Mouse (Mus musculus) embryo, embryonic 10.5 days (tissue): ENCODE data around the gene Chrm4.

Source experiments
- DNase-seq: peaks from one replicate; pipeline ENCODE4 v3.0.0-alpha.2; 2015; ENCODE audit warnings: low spot score

The Chrm4 gene

GRCm38 (mm10) chr2:91944170-91944950, 17.3 kb downstream of the Chrm4 start:
- peak; percentile 85 for DNase-seq

GRCm38 (mm10) chr2:91945483-91945882, 18.4 kb downstream of the Chrm4 start, which contains the start of gene Gm9821:
Gene Gm9821, plus strand, starts transcription at chr2:91945703.
- no peak for DNase-seq

GRCm38 (mm10) chr2:91946836-91947235, 19.8 kb downstream of the Chrm4 start:
- no peak for DNase-seq

GRCm38 (mm10) chr2:91947397-91948150, 20.5 kb downstream of the Chrm4 start:
- DNase-seq, result no peak

GRCm38 (mm10) chr2:91948151-91948509, 21.1 kb downstream of the Chrm4 start:
- no peak for DNase-seq

- no peak for DNase-seq
These were observed 21.8 kb downstream of the Chrm4 start for GRCm38 (mm10) chr2:91948792-91949241.

GRCm38 (mm10) chr2:91949411-91950274, 22.6 kb downstream of the Chrm4 start:
- DNase-seq, result no peak

GRCm38 (mm10) chr2:91950275-91951085, 23.4 kb downstream of the Chrm4 start:
- DNase-seq, result no peak

GRCm38 (mm10) chr2:91953825-91954224, 26.8 kb downstream of the Chrm4 start:
- no peak for DNase-seq

- no peak for DNase-seq
These were observed 28.1 kb downstream of the Chrm4 start for GRCm38 (mm10) chr2:91955121-91955591.

GRCm38 (mm10) chr2:91955875-91956274, 28.8 kb downstream of the Chrm4 start:
- no peak for DNase-seq

GRCm38 (mm10) chr2:91957096-91957495, 30.0 kb downstream of the Chrm4 start:
- DNase-seq, result no peak

- no peak for DNase-seq
These were observed 31.0 kb downstream of the Chrm4 start for GRCm38 (mm10) chr2:91958049-91958448.

- DNase-seq, result peak; percentile 77
These were observed 31.8 kb downstream of the Chrm4 start for GRCm38 (mm10) chr2:91958701-91959457.

GRCm38 (mm10) chr2:91959544-91960410, 32.7 kb downstream of the Chrm4 start:
- no peak for DNase-seq

- DNase-seq, result no peak
These were observed 33.4 kb downstream of the Chrm4 start for GRCm38 (mm10) chr2:91960459-91960858.

- DNase-seq, result no peak
These were observed 35.1 kb downstream of the Chrm4 start for GRCm38 (mm10) chr2:91961901-91962761.

- DNase-seq, result no peak
These were observed 35.9 kb downstream of the Chrm4 start for GRCm38 (mm10) chr2:91962864-91963401.
